Mouse (Mus musculus) layer of hippocampus, postnatal 25 days (tissue): ENCODE data around the gene Cd300lg. TPM values are rescaled to one million over a fixed set of nuclear protein-coding genes. Genes with fewer than 3 reads are reported as not detected.

Experiments
- DNase-seq, 2 experiments: peaks; one replicate each; pipeline ENCODE4 v3.0.0; 2022; ENCODE audit warnings: mixed read lengths in 2 of 2, low spot score in 1 of 2; ENCODE audit errors: extremely low spot score in 1 of 2
- total RNA-seq, 2 experiments: library from RNA; stranded (reverse); gene quantifications; 2 replicates each; pipeline ENCODE4 v1.2.3; 2021

Gene Cd300lg
- total RNA-seq, 2 experiments from 2014 or later = not detected

GRCm38 (mm10) chr11:102049875-102050482 is 8.7 kb downstream of the Cd300lg start:
- no peak for DNase-seq

- no peak for DNase-seq
Measured at GRCm38 (mm10) chr11:102051541-102051940, 10.2 kb downstream of the Cd300lg start.

- DNase-seq = no peak
Measured at GRCm38 (mm10) chr11:102051954-102052353, 10.6 kb downstream of the Cd300lg start.

- DNase-seq = no peak
Measured at GRCm38 (mm10) chr11:102052697-102053096, 11.4 kb downstream of the Cd300lg start.

- DNase-seq = no peak
Measured at GRCm38 (mm10) chr11:102053183-102053582, 11.9 kb downstream of the Cd300lg start.

- DNase-seq = peak in 1 of 2 experiments; percentile 74
Measured at GRCm38 (mm10) chr11:102053847-102054246, 12.5 kb downstream of the Cd300lg start.

- peak; percentile 71 to 78 for DNase-seq
Measured at GRCm38 (mm10) chr11:102061236-102061940, 20.1 kb downstream of the Cd300lg start.

- no peak for DNase-seq
Measured at GRCm38 (mm10) chr11:102061941-102062473, 20.7 kb downstream of the Cd300lg start.

GRCm38 (mm10) chr11:102063076-102063475 is 21.8 kb downstream of the Cd300lg start:
- no peak for DNase-seq

- DNase-seq = no peak
Measured at GRCm38 (mm10) chr11:102068969-102069368, 27.7 kb downstream of the Cd300lg start.

GRCm38 (mm10) chr11:102069633-102070032 is 28.3 kb downstream of the Cd300lg start:
- no peak for DNase-seq

- no peak for DNase-seq
Measured at GRCm38 (mm10) chr11:102070426-102070825, 29.1 kb downstream of the Cd300lg start.

GRCm38 (mm10) chr11:102072729-102073128 is 31.4 kb downstream of the Cd300lg start:
- no peak for DNase-seq

- DNase-seq = no peak
Measured at GRCm38 (mm10) chr11:102073722-102074121, 32.4 kb downstream of the Cd300lg start.

GRCm38 (mm10) chr11:102082322-102082721 is 41.0 kb downstream of the Cd300lg start:
- peak; percentile 65 to 69 for DNase-seq

- DNase-seq = no peak
Measured at GRCm38 (mm10) chr11:102083193-102083592, 41.9 kb downstream of the Cd300lg start.

GRCm38 (mm10) chr11:102084159-102084558 is 42.9 kb downstream of the Cd300lg start:
- DNase-seq = no peak

- DNase-seq = peak; percentile 47 to 52
Measured at GRCm38 (mm10) chr11:102086331-102086730, 45.0 kb downstream of the Cd300lg start.

- peak; percentile 76 to 81 for DNase-seq
Measured at GRCm38 (mm10) chr11:102087081-102087751, 45.9 kb downstream of the Cd300lg start.

GRCm38 (mm10) chr11:102087931-102088898 is 46.9 kb downstream of the Cd300lg start, which contains the start of gene Mpp2:
Mpp2 (minus strand) TSS chr11:102088515.
- peak; percentile 64 to 65 for DNase-seq
